Mouse (Mus musculus) liver, postnatal 0 days (tissue): ENCODE measurements at regions not wholly inside any gene's neighbourhood (a gene's known extent, or its start where the extent isn't known, plus 50 kb on each side); places are given as distances from the start of the nearest gene placed in this dataset.

ENCODE experiments used
- CTCF ChIP-seq: sonication (generic); IDR thresholded peaks from 2 replicates; pipeline ENCODE4 v1.5.1; 2016; ENCODE audit warnings: antibody characterized with exemption, low read depth
- EP300 ChIP-seq: IDR thresholded peaks from 2 replicates; pipeline ENCODE4 v1.6.1; 2016; ENCODE audit warnings: antibody characterized with exemption, low read depth, mild to moderate bottlenecking

DNA sequence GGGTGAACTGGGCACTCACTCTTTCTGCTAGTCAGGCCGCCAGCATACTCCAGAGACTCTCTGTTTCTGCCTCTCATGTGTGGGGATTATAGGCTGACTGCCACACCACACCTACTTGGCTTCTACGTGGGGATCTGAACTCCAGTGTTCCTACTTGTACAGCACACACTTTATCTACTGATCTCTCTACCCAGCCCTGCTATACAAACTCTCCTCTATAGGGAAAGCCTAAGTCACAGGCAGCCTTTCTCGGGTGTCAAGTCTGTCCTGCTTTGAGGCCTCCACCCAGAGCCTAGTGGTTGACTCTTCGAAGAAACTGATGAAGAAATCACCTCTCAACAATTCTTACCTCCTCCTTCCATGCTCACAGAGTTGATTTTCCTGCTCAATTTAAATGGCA lies 597.5 kb downstream of the Insc start:
- TF ChIP-seq CTCF (no peak), EP300 (no peak)
